Mouse (Mus musculus) right cerebral cortex, postnatal 4 days (tissue): ENCODE data around the gene Tns4.

Experiments used
- DNase-seq: peaks from one replicate; pipeline ENCODE4 v3.0.0-alpha.2; 2022

Gene Tns4

DNA sequence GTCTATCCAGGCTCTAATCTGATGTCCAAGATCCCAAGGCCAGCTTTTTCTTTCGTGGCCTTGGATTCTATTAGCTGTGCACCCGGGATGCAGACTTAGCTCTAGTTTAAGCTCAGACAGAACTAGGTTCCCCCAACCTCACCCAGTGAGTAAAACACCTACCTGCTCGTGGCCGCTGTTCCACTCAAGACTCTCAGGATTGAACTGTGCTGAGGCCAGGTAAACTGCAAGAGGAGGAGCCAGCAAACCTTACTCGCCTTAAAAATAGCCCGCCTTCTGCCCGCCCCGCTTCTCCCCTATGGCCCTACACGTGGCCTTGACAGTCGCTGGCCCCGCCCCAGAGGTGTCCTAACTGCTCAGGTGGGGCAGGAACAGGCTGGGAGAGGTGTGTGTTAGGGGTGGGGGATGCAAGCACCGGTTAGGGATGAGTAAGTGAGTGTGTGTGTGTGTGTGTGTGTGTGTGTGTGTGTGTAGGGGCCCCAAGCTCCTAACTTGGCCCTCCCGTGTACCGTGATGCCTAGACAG, at the start of gene Tns4:
TSS of gene Tns4 (minus strand) at position 230 of the 525 bp plus-strand sequence.
- no peak for DNase-seq

DNA sequence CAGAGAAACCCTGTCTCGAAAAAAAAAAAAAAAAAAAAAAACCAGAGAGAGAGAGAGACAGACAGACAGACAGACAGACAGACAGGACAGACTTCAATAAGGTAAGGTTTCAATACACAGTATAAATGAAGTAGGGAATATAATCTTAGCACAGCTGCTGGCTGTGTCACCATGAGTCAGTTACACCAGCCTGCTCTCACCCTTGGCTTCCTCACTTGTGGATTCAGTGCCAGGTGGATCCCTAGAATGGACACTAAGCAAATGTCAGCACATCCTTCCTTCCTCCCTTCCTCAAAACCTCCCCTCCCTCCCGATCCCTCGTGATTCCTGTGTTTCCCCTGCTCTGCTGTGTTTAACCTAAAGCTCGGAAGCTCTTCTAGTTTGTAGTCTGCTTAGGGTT, 48.3 kb upstream of the Tns4 start:
- DNase-seq = no peak

DNA sequence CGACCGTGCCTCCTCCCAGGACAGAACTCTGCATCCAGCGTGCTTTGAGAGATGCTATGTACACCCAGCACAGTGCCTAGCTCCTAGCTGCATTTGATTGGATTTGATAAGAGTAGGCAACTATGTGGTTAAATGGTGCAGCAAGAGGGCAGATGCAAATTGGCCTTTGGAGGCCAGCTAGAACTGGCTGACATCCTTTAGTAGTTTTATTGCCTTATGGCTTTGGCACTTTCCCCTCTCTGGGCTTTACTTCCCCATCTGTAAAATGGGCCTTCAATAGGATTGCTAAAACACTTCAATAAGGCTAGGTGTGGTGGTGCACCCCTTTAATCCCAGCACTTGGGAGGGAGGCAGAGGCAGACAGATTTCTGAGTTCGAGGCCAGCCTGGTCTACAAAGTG, 47.9 kb upstream of the Tns4 start:
- no peak for DNase-seq

GRCm38 (mm10) chr11:99136361-99136760, 47.3 kb upstream of the Tns4 start:
- no peak for DNase-seq

GRCm38 (mm10) chr11:99135047-99135440, 45.9 kb upstream of the Tns4 start:
- no peak for DNase-seq

DNA sequence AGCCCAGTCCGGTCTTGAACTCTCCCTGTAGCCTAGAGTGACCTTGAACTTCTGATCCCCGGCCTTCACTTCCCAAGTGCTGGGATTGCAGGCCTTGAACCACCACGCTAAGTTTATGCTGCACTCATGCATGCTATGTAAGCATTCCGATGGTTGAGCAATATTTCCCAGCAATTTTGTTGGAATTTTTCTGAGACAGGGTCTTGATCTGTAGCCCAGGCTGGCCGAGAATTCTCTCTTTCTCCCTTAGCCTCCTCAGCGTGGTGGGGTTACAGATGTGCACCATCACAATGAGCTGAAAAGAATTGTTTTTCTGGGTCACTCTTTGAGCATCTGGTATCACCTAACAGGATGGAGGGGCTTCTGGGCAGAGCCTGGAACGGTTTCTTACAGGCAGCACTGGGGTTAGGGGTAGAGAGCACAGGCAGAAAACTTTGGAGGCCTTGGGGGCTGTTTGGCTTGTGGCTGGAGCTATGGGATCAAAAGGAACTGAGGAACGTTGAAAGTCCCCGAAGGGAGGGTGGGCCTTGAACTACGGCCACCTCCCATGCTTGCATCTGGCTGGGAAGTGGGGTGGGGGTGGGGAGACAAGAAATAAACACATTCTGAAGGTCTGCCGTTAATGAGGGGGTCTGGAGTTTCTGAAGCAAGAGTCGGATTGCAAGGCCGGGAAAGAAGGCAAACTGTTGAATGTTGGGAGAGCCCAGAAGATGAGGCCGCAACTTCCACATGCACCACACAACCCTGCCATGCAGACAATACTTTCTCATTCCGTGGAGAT, 45.4 kb upstream of the Tns4 start:
- DNase-seq = no peak

GRCm38 (mm10) chr11:99133285-99133897, 44.3 kb upstream of the Tns4 start:
- DNase-seq = no peak

- no peak for DNase-seq
These were observed 43.1 kb upstream of the Tns4 start for GRCm38 (mm10) chr11:99132091-99132730.

- DNase-seq = no peak
These were observed 42.3 kb upstream of the Tns4 start for GRCm38 (mm10) chr11:99131463-99131840.

- no peak for DNase-seq
These were observed 41.8 kb upstream of the Tns4 start for GRCm38 (mm10) chr11:99130736-99131462.

- DNase-seq = no peak
These were observed 40.2 kb upstream of the Tns4 start for GRCm38 (mm10) chr11:99129287-99129686.

DNA sequence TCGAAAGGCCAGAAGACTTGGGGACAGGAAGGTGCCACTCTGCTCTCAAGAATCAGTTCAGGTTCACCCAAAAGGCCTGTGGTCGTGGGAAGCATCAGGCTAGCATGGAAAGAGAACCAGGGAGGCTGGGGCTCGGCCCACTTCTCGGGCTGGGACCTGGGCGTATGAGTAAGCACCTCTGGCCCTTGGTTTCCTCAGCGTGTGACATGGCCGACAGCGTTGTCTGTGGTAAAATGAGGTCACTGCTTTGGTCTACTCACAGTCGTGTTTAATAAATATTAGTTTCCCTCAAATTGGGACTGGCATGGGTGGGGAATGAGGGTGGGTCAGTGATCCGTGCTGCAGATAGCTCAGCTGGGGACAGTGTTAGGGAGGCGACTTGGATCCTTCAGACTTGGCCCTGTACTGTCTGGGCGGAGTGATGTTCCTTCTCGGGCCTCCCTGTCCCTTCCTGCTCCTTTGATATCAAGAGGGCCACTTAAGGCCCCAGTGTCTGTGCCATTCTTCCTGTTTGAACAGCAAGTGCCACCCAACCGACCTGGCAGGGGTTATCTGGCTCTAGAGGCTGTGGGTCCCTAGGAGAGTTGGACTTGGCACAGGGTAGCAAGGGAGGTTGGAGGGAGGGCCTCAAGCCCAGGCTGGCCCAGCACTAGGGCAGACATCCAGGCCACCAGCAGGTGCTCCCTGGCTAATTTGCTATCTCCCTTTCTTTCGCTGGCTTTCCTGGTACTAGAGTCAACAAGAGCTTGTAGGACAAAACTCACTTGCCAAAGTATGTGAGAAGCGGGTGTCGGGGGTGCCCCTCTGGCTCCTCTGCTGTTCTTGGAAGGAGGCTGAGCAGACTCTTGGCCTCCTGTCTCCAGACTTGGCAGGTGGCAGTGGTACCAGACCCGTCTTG, 38.9 kb upstream of the Tns4 start:
- DNase-seq = no peak

- no peak for DNase-seq
These were observed 37.6 kb upstream of the Tns4 start for GRCm38 (mm10) chr11:99126482-99127253.

DNA sequence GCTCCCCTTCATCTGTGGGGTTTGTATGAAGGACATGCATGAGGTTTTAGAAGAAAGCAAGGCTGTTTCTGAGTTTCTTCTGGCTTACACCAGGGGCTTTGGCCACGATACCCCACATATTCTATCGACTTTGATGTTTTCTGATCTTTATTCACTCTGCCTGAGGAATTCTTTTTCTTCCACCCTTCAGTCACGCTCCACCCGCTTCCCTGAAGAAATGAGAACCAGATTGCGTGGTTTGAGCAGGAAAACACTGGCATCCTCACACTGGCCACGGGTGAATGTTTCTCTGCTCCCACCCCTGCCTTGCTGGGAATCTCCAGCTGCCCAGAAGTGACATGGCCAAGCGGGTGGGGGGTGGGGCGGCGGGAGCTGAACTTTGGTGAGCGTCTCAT, 35.5 kb upstream of the Tns4 start:
- DNase-seq = no peak

DNA sequence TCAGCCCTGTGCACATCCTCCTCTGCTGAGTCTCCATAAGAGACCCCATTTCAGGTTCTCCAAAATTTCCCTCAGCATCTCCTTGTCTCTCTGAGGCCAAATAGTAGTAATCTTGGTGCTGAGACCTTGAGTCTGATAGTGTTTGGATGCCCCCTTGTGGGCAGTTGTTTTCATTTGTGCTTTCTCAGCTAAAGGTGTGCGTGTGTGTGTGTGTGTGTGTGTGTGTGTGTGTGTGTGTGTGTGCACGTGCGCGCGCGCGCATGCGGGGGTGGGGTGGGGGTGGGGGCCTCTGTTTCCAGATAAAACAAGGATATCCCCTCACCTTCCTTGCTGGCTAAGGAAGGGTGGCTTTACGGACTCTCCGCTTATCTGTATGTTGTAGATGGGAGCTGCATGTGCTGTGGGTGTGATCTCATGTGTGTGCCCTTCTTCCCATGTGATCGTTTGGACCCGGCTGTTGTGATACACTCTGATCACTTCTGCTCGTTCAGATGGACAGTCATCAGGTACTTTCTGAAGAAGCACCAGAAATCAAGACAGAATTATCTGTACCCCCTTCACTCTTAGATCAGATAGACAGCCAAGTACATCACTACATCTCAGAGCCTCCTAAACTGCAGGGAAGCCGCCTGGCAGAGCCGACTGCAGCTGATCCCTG, 35.0 kb upstream of the Tns4 start:
- DNase-seq = peak; percentile 49

DNA sequence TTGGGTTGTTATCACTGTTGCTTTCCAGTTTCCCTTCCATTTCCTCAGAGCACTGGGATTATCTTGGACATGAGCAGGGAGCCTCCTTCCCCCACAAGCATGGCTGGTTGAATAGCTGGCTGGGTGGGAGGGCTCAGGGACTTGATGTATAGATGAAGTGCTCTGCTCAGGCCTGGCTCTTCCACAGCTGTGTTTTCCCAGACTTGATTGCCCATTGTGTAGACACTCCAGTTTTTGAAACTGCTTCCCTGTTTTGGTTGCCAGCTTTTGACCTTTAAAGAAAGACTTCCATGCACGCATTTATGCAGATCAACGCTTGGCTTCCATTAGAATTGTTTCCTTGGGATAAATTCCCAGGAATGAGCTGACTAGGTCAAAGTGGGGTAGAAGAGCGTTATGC, 33.6 kb upstream of the Tns4 start:
- no peak for DNase-seq

GRCm38 (mm10) chr11:99121218-99121631, 32.1 kb upstream of the Tns4 start:
- no peak for DNase-seq

DNA sequence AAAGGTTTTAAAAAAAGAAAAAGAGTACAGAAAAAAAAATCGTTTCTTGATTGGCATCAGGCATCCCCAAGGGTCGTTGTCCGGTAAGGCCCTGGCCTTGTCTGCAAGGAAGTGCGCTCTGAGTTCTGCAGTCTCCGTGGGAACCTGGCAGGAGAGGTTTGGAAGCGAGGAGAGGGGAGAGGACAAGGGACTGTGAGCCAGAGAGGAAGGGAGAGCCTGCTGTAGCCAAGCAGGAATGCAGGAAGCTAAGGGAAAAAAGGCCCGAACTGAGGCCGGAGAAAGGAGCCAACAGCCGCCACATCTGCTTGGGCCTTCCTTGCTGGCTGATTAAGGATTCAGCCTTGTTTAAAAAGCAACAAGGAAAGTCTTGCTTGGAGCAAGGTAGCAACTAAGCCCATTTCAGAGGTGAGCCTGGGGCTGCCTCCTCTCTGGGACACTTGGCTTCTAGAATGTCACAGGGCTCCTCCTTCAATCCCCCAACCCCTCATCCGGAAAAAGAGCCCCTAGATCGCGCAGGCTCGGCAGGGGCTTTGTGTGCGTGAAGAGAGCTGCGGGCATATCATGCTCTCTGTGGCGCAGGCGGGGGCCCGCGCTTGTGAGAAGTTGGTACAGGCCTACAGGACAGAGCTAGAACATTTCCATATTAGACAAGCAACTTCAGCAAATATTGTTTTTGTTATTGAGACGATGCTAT, 31.6 kb upstream of the Tns4 start:
- no peak for DNase-seq

GRCm38 (mm10) chr11:99118963-99119362, 29.9 kb upstream of the Tns4 start:
- DNase-seq = no peak

GRCm38 (mm10) chr11:99118420-99118819, 29.3 kb upstream of the Tns4 start:
- no peak for DNase-seq
